Mouse (Mus musculus) Muller cell, postnatal 12 days (primary cell): ENCODE measurements around the gene Rgcc.

ENCODE experiments used
- DNase-seq: peaks from one replicate; pipeline ENCODE4 v3.0.0-alpha.2; 2015; ENCODE audit errors: inconsistent ontology term

Gene Rgcc

DNA sequence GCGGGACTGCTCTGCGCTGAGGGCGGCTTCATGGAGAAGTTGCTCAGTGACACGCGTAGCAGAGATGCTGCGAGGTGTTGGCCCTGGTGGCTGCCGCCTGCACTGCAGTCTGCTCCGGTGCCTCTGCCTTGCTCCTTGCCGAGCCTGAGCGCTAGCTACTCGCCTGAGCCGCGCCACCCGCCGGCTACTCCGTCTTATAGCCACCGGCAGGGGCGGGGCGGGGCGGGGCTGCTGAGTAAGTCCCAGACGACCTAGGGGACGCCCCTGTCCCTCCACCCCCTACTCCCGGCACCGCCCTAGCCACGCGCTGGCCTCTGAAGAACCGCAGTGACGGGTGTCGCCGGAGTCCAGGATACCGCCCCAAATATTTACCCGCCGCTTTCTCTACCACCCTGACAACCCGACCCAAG, at the start of gene Rgcc:
TSS of gene Rgcc (minus strand) at position 180 of the 410 bp plus-strand sequence.
- DNase-seq = peak; percentile 97

DNA sequence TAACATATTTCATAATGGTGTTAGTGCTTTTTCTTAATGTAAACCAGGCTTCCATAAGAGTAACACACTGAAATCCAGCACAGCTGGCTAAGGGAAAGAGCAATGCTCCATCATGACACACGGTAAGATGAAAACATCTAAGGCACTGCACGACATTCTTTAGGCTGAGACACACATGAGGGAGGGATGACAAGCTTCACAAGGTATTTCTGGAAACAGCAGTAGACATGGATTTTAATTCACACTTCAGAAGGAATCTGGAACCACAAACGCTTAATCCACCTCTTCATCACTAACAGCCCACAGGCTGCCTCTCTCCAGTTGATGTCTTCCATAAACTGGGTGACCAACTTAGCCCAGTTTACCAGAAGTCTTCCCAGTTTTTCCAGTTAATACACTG, 44.9 kb upstream of the Rgcc start:
- no peak for DNase-seq

DNA sequence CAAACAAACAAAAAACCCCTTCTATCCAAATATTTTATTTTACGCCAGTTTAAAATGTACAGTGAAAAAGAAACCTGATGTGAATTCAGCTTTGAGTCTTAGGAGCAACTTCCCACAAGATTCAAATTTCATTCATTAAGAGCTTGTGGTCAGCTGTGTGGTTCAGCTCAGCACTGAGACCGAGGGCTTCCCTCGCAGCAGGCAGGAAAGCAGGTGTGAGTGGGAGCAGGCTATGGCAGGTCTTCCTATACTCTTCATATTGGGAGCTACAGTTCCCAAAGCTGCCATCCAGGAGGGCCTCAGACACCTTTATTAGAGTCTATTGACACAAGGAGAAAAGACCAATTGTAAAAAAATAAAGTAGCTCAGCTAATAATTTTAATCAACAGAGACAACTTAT, 34.2 kb upstream of the Rgcc start:
- no peak for DNase-seq

DNA sequence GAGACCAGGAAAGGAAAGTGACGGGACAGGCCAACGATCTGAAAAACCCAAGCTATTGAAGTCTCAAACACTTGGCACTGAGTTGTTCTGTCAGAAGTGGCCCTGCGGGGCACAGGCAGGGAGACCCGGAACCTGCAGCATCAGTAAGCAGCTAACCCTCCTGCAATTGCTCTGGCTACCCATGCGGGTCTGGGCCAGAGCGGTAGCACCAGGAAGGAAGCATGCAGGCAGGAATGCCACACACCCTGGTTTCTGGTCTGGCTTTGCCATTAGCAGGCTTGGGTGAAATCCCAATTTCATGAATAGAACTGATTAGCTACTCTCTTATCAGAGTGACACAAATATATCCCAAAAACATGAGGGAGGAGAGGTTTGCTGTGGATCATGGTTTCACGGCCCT, 30.5 kb upstream of the Rgcc start:
- DNase-seq = peak; percentile 39

DNA sequence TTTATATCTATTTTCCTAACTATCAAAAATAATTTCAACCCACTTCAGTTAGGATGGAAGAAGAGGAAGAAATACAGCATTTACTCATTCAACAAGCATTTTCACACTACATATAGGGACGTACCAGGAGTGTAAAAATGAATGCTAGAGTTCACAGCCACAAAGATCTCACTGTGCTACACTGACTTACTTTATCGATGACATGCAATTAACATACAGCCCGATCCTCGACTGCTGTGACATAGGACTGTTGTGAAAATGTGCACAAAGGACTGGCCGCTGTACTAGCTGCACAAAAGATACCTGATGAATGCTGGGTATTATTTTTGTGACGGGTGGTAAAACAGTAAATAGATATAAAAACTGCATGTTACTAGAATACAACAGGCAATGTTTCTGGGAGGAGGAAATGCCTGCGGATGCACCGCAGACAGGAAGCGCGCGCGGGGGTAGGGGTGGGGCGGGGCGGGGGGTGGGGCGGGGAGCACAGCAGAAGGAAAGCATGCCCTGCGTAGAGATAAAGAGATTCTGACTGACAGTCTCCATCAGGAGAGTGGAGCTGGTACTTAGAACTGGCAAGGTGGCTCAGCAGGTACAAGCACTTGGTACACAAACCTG, 29.6 kb upstream of the Rgcc start:
- DNase-seq = no peak

DNA sequence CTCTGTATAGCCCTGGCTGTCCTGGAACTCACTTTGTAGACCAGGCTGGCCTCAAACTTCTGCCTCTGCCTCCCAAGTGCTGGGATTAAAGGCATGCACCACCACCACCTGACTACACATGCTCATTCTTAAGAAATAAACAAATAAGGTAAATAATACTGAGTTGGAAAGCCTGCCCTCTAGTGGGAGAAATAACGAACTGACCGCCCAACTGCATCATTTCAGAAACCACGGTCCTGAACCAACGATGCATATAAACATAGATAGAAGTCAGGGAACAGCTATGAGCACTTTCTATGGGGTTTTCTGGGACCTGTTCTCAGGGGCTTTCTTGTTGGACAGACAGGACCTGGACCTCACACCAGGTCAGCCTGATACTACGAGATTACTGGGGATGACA, 25.6 kb upstream of the Rgcc start:
- no peak for DNase-seq

DNA sequence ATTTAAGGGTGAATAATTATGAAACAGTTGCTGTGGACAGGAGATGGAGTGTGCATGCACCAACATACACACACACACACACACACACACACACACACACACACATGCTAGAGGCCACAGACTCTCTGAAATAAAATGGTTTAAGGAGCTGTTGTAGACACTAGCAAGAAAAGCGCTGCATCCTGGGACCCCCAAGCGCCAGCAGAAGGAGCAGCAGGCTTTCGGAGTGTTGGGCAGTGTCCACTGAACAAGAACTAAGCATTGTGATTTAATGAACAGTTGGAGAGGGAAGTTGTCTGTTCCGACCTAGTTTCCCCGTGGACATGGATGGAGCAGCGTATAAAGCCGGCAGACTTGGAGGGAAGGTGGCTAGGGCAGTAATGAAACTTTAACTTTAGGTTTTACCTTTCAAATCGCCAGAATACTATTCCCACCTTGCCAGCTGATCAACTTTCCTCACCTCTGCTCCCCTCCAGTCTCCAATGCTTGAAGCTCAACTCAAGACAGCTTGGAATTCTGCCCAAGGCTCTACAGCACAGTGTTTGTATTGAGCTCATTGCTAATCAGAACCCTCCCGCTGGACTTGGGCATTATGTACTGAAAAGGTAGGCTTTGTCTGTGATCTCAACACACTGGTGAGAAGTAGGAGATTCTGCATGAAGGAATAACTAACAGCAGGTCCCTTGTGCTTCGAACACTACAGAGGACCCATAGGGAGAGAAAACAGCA, 22.8 kb upstream of the Rgcc start:
- DNase-seq = no peak

DNA sequence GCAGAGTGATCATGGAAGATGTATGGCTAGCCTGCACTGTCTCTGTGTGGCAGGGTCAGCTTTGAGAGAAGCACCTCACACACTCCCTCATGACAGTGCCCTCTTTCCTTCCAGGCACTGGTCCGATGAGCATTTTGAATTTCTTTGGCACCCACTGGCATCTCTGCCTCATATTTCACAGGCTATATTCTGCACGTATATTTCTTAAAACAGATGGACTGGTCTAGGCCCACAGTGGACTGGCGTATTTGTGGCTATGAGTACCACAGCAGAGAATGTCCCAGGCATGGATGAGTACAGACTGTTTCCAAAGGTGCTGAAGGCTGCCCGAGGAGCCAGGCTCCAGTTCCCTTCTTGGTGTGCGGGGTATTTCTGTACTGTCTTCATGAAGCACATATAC, 20.4 kb upstream of the Rgcc start:
- no peak for DNase-seq

DNA sequence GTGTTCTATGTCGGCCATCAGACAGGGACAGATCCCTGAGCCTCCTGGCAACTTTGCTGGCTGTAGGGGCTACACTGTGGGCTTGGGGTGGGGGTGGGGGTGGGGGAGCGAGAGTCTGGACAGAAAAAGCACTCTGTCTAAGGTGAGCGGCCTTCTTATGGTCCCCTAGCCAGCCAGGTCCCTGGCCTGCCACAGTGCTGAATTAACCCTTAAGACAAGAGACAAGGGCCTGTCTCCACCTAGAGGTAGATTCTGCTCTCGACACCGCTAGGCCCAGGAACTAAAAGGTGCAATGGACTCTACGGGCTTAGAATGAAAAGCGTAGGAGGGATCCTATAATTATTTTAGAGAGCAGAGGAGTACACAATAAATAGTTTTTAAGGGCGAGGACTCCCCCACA, 19.7 kb upstream of the Rgcc start:
- no peak for DNase-seq

DNA sequence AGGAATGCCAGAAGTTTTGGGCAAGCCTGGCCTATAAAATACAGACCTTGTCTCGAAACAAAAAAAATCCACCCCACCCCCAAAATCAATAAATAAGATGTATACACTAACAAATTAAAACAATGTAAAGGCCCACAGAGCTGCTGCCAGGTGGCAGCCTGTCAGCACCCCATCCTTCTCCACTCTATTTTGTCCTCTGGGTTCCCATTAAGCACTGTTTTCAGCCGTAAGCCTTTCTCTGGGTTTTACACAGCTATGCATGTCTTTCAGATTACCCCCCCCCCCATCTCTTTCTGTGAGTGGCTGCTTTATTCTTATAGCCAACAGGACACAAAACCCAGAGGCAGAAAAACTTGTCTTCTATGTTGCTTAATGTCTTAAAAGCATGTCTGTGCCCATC, 16.2 kb upstream of the Rgcc start:
- DNase-seq = no peak

DNA sequence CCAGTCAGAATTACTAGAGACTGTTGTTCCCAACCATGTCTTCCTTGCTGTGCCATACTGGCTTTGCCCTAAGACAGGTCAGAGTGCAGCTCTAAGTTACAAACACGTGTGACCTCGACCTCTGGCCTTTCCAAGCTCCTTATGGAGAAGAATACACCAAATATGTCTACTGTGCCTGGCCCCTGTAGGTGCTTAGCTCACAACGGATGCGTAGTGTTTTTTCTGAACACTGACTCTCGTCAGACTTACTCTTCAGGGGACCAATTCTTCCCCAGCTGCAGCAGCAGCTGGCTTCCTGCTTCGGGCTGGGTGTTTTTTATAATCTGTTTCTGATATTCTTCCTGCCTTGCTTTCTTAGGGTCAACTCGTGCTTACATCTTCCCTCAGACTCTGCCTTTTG, 14.4 kb upstream of the Rgcc start:
- DNase-seq = no peak

DNA sequence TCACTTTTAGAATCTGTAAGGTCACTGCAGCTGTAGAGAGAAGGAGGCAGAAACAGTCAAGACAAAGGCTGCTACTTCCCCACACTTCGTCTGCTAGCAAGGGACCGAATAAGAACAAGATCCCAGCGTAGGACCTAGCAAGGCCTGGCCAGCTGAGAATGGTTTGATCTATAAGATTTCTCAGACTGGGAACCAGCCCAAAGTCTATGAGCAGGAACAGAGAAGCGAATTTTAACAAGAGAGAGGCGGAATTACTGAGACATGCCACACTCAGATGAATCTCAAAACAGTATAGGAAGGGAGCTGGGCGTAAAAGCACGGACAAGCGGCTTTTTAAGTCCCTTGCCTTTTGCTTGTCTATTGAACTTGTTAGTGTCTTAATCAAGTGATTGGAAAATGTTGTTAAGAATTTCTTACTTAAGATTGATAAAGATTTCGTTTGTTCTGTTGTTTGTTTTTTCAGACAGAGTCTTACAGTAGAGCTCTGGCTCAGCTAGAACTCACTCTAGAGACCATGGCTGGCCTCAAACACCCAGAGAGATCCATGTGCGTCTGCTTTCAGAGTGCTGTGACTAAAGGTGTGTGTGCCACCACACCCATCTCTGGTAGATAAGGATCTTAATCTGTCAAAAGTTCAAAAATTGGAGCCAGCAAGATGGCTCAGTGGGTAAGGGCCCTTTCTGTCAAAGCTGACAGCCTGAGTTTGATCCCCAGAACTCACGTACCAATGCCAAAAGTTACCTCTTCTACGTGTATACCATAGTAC, 13.0 kb upstream of the Rgcc start:
- DNase-seq = no peak

DNA sequence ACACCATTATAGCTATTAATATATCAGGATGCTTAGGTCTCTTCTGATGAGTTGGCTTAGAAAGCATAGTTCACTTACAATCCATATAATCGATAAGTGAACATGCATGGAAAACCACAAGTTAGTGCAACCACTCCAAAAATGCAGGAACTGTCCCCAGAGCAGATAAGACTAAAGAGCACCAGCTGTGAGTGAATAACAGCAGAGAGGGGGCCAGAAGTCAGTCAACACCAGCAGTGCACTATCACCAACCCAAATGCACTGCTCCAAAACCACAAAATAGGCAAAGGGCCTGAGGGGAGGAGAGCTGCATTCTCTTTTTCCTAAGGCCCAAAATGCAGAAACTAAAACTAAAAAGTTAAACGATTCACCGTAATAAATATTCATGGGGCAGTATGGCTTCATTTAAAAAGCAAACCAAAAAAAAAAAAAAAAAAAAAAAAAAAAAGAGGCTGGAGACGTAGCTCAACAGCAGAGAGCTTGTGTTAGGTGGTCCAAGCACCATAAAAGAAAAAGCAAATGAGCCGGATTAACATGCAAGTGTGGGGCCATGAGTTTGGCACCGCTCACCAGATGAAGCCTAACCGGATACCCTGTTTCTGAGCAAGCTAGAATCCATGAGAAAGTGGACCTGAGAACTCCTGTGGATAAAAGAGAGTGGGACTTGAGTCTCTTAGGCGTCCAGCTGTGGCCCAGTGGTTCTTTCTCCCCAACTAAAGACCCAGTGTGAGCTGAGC, 12.2 kb upstream of the Rgcc start:
- no peak for DNase-seq

DNA sequence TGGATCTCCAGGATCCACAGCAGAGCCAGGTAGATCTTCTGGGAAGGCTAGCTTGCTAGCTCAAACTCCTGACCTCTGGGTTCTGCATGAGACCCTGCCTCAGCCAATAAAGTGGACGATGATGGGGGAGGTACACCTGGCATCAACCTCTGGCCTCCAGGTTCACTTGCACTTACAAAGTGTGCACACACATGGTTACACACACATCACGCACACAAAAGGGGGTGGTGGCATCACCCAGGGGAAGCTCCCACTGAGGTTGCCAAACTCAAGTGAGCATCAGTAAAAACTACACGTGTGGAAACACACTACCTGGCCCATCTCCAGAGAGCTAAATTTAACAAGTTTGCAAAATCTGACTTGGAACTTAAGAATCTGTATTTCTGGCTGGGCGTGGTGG, 11.3 kb upstream of the Rgcc start:
- no peak for DNase-seq

DNA sequence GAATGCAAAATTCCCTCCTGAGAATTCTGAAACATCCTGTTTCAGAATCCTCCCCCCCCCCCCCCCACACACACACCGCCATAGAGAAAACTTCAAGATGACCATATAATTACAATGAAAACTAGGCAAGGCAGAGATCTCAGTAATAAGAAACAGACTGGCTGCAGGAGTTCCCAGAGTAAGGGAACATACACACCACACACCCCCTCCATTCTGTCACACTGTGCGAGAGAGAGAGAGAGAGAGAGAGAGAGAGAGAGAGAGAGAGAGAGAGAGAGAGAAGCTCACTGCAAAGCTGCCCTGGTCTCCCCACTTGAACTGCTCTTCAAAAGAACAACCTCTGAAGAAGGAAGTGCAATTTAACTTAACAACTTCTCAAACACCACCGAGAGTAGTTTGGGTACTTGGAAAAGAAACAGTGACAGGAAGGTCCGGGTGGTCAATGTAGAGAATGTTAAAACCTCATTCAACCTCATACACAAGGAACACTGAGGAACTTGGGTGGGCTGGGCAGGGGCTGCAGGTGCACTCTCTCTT, 10.5 kb upstream of the Rgcc start:
- DNase-seq = no peak

DNA sequence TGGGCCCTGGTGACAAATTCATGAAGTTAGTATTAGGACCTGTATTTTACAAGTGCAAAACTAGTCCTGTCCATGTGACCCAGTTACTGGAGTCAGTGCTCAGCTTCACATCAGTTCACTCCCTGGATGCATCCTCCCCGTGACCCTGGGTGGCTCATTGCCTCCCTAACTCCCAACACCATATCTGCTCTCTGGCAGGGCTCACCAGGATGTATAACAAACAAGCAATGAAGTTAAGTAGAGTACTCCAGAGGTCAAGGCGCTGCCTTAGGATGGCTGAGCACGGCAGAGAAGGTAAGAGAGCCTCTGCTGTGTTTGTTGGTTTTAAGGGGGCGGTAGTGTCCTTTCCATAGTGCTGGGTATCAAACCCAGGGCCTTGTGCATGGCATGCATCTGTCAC, 7.7 kb upstream of the Rgcc start:
- no peak for DNase-seq

DNA sequence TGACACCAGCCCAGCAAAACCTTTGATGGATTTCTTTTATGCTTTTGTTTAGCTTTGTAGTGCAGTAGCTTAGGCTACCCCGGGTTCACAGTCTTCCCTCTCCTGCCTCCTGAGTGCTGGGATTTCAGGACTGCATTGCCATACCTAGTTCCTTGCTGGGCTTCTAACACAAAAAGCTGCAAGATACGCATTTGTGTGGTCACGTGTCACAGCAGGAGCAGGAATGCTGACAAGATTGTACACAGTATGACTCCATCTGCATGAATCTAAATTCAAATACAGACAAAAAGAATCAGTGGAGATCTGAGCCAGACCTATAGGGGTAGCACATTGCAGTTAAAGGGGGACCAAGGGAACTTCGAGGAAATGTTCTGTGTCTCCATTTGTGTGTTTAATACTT, 6.9 kb upstream of the Rgcc start:
- no peak for DNase-seq

DNA sequence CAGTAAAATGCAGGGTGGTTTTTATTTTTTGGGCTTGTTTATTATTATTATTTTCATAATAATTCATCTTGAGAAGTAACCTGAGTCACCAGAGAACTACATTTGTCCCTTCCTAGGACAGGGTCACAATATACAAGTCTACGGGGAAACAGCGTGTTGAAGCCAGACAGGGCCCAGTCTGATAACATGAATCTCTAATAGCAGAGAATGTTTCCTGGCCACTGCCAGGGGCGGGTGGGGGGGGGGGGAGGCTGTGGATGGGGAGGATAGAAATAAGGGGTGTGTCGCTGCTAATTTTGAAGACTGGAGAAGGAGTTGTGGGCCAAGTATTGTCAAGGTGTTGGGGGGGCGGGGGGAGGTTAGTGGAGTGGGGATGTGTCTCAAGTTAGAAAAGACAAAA, 6.5 kb upstream of the Rgcc start:
- no peak for DNase-seq

DNA sequence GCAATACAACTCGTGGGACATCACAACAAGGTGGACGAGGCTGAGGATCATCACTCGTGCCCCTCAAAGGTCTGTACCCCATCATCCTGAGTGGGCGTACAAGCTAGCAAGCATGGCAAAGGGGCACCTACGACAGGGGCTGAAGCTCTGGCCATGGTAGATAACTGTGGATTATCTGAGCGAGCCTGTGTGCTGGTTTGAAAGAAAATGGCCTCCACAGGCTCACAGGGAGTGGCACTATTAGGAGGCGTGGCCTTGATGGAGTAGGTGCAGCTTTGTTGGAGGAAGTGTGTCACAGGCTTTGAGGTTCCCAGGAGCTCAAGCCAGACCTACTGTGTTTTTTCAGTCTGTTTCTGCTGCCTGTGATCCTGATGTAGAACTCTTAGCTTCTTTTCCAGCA, 5.7 kb upstream of the Rgcc start:
- DNase-seq = no peak

DNA sequence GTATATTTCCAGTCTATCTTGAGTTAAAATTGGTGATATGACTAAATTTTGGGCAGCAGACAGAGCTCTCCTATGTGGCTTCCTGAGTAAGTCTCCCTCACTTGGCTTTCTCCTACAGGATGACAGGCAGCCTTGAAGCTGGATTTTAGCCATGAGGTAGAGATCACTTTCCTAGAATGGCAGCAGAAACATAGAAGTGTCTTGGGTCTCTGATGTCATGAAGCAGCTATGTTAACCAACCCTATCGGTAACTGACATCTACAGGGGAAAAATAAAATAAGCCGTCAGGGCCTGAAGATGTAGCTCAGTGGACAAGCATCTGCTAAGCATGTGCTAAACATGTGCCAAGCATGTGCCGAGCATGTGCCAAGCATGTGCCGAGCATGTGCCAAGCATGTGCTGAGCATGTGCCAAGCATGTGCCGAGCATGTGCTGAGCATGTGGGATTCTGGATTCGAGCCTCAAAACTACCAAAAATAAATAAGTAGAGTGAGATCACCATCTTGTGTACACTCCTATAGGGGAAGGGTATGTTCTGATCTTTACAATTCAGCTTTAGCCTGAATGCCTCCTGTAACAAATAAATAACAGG, 3.5 kb upstream of the Rgcc start:
- no peak for DNase-seq

DNA sequence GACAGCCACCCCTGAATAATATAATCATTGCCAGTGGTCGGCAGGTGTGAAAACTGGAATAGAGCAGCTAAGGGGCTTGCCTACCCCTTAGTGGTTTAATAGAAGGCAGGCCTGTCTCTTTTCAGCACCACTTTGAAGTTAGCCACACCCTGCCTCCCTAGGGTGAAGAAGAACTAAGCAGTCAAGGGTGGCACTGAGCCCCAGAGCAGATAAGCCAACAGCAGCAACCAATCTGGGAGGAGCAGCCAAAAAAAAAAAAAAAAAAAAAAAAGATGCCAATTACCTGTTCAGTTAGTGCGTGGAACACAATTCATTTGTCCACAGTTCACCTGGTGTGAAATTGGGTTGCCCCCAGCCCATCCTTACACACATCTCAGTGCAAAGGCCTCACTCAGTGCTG, 1.7 kb upstream of the Rgcc start:
- no peak for DNase-seq
